Mouse (Mus musculus) myocyte (in vitro differentiated cells): ENCODE data around the gene Myrfl.

Experiments
- E2F4 ChIP-seq: IDR thresholded peaks from one replicate; pipeline ENCODE4 v1.6.1; 2011; ENCODE audit warnings: mild to moderate bottlenecking, control low read depth, moderate library complexity; ENCODE audit not compliant: insufficient read depth
- MAX ChIP-seq: IDR thresholded peaks from one replicate; pipeline ENCODE4 v1.6.1; 2011; ENCODE audit warnings: low read depth, mild to moderate bottlenecking, control low read depth
- MYOG ChIP-seq, 3 experiments: IDR thresholded peaks; one replicate each; pipeline ENCODE4 v1.6.1; 2011; ENCODE audit warnings: control low read depth in 2 of 3, low read depth in 2 of 3, mild to moderate bottlenecking in 2 of 3; ENCODE audit not compliant: insufficient read length in 2 of 3, control insufficient read depth in 1 of 3, insufficient read depth in 1 of 3
- POLR2A ChIP-seq: IDR thresholded peaks from one replicate; pipeline ENCODE4 v1.6.1; 2011; ENCODE audit warnings: low read depth, mild to moderate bottlenecking, control low read depth, moderate library complexity; ENCODE audit not compliant: insufficient read length
- POLR2AphosphoS2 ChIP-seq: IDR thresholded peaks from one replicate; pipeline ENCODE4 v1.6.1; 2011; ENCODE audit warnings: low read depth, control low read depth; ENCODE audit not compliant: insufficient read length

DNA sequence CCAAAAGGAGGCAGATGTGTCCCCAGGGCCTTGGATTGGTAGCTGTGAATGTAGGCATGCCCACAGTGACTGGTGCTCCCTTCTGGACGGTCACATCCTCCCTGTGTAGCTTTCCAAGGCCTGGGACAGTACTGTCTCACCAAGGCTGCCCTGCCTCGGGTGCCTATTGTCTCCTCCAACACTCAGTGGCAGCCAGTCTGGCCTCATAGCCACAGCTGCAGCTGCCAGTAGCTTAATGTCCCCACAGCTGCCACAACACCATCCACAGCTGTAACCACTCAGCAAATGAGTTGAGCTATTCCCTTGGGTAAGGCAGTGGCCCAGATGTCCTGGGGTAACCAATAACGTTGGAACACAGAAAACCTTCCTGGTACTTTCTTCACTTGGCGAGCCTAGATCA lies 68.6 kb downstream of the Myrfl start:
- TF ChIP-seq MAX (no peak), POLR2AphosphoS2 (no peak), POLR2A (no peak), MYOG (IDR thresholded peaks at IDR 0.05; ENCODE audit: control insufficient read depth in 1 of 3, insufficient read depth in 1 of 3, insufficient read length in 2 of 3, low read depth in 2 of 3) (no peak), E2F4 (no peak)
